Mouse (Mus musculus) MEL (cell line): ENCODE data around the gene Grik4.

Experiments used
- CTCF ChIP-seq, 3 experiments: IDR thresholded peaks in 2 of 3; conservative IDR thresholded peaks in 1 of 3; 2 replicates each; pipeline ENCODE4 v1.5.1; 2011 to 2012; ENCODE audit warnings: low read length in 3 of 3, low read depth in 2 of 3, mild to moderate bottlenecking in 2 of 3, improper control_type of control experiment in 1 of 3, inconsistent platforms in 1 of 3, mixed read lengths in 1 of 3, moderate library complexity in 1 of 3; ENCODE audit not compliant: control insufficient read depth in 1 of 3, insufficient read depth in 1 of 3, poor library complexity in 1 of 3, severe bottlenecking in 1 of 3
- ELF1 ChIP-seq: IDR thresholded peaks from 2 replicates; pipeline ENCODE4 v1.6.1; 2014; ENCODE audit warnings: low read depth, mild to moderate bottlenecking, inconsistent platforms, low read length, improper control_type of control experiment, moderate library complexity
- EP300 ChIP-seq, 2 experiments: IDR thresholded peaks; 2 replicates each; pipeline ENCODE4 v1.6.1; 2011; ENCODE audit warnings: improper control_type of control experiment in 2 of 2, low read length in 2 of 2, low read depth in 1 of 2, mild to moderate bottlenecking in 1 of 2
- GATA1 ChIP-seq: IDR thresholded peaks from 2 replicates; pipeline ENCODE4 v1.6.1; 2011; ENCODE audit warnings: low read depth, low read length, improper control_type of control experiment
- POLR2AphosphoS5 ChIP-seq: IDR thresholded peaks from 2 replicates; pipeline ENCODE4 v1.6.1; 2012; ENCODE audit warnings: low read depth, borderline replicate concordance, mild to moderate bottlenecking, inconsistent platforms, low read length, moderate library complexity, mixed read lengths
- RCOR1 ChIP-seq: IDR thresholded peaks from 2 replicates; pipeline ENCODE4 v1.6.1; 2012; ENCODE audit warnings: low read depth, mild to moderate bottlenecking, inconsistent platforms, low read length, improper control_type of control experiment
- TBP ChIP-seq: IDR thresholded peaks from 2 replicates; pipeline ENCODE4 v1.8.0; 2011; ENCODE audit warnings: low read depth, low read length, improper control_type of control experiment
- TCF12 ChIP-seq: IDR thresholded peaks from 2 replicates; pipeline ENCODE4 v1.6.1; 2014; ENCODE audit warnings: low read depth, mild to moderate bottlenecking, inconsistent platforms, low read length, improper control_type of control experiment, moderate library complexity
- ZKSCAN1 ChIP-seq: IDR thresholded peaks from 2 replicates; pipeline ENCODE4 v1.6.1; 2012; ENCODE audit warnings: low read depth, mild to moderate bottlenecking, inconsistent platforms, low read length, improper control_type of control experiment, moderate library complexity

DNA sequence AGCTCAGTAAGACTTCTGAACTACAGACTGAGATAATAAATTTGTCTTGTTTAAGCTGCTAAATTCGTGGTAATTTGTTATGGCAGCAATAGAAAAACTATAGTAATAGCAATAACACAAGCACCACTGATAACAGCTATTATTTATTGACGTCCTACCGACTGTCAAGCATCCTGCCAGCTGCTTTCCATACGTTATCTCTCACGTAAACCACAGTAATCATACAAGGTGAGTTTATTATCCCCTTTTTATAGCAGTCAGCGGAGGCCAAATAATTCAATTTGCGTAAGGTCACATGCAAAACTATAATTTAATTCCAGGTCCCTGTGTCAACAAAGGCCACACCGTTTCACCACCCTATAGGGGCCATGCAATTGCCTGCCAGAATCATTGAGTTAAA, 147.0 kb downstream of the Grik4 start:
- TF ChIP-seq POLR2AphosphoS5 (no peak), CTCF (IDR thresholded peaks at IDR 0.05 in 2 of 3, conservative IDR thresholded peaks at IDR 0.05 in 1 of 3; ENCODE audit: control insufficient read depth in 1 of 3, insufficient read depth in 1 of 3, low read depth in 2 of 3, low read length in 3 of 3, poor library complexity in 1 of 3, severe bottlenecking in 1 of 3) (no peak), TBP (no peak), TCF12 (no peak), ZKSCAN1 (no peak), EP300 (IDR thresholded peaks at IDR 0.05; ENCODE audit: low read depth in 1 of 2, low read length in 2 of 2) (no peak), RCOR1 (no peak), ELF1 (no peak), GATA1 (no peak)
